In the genomic region with DNA sequence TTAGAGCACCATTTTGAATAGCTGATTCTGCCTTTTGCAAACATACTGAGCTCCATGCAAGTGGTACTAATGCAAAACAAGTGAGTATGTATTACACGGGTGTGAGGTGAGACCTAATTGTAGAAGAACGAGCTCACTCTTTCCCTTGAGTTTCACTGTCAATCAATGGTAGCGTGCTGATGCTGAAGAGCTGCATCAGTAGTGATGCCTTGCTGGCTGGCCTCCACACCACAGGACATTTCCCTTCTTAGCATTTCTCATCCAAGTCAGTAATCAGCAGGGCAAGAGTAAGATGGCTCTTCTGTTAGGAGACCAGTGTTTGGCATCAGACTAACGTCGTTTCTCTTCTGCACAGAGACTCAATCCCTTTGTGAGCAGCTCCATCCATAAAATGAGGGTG, we compare ENCODE assay signal across 23 mouse cellular contexts. TPM values are rescaled to one million over a fixed set of nuclear protein-coding genes. Genes with fewer than 3 reads are reported as not detected.
A peak's percentile ranks its signal among the peaks of the same experiment; 100 is the strongest.
DNase-seq lines count a peak whose midpoint lies in the region; ATAC-seq lines count a peak whose summit lies in the region.
"Had no signal": no experiment of that assay in that cellular context is flagged by ENCODE, and none has a peak within 500 bp of the region (broad histone marks: within the 10 kb centered on the region; RNA-seq: fewer than 3 reads in every experiment).

No protein-coding gene starts in this region.

- H3K9ac ChIP-seq in hindbrain, embryonic 13.5 days: no peak overlapping the region
- H3K9ac ChIP-seq in hindbrain, embryonic 11.5 days (ENCODE audit: low read depth, low read length): no peak overlapping the region
- no peak overlapping the region for H3K9ac ChIP-seq in hindbrain, embryonic 16.5 days (ENCODE audit: low read depth, low read length)
- H3K9ac ChIP-seq: lung, embryonic 14.5 days; midbrain, embryonic 12.5 days; neural tube, embryonic 12.5 days had no signal

- H3K4me2 ChIP-seq in hindbrain, embryonic 13.5 days: peak overlapping the region; percentile 40
- no peak overlapping the region for H3K4me2 ChIP-seq in hindbrain, embryonic 11.5 days (replicated peaks; ENCODE audit: low read depth, low read length)
- peak overlapping the region; percentile 35 for H3K4me2 ChIP-seq in hindbrain, embryonic 16.5 days (ENCODE audit: low read length)
- H3K4me2 ChIP-seq: liver, embryonic 11.5 days; lung, embryonic 14.5 days; midbrain, embryonic 12.5 days; neural tube, embryonic 12.5 days had no signal

- peaks cover 4% of the 10 kb centered on the region for H3K27me3 ChIP-seq in hindbrain, embryonic 13.5 days
- no peaks in the 10 kb centered on the region for H3K27me3 ChIP-seq in hindbrain, embryonic 11.5 days (ENCODE audit: control insufficient read depth, insufficient read depth, low read length)
- no peaks in the 10 kb centered on the region; the same call in 1 of the 2 replicates for H3K27me3 ChIP-seq in hindbrain, embryonic 16.5 days (replicated peaks; ENCODE audit: control insufficient read depth, insufficient read depth, low read length)

- no peaks in the 10 kb centered on the region for H3K36me3 ChIP-seq in hindbrain, embryonic 13.5 days
- no peaks in the 10 kb centered on the region for H3K36me3 ChIP-seq in hindbrain, embryonic 11.5 days (ENCODE audit: control insufficient read depth, insufficient read depth, low read length)
- H3K36me3 ChIP-seq in hindbrain, embryonic 16.5 days (ENCODE audit: control insufficient read depth, insufficient read depth, low read length): no peaks in the 10 kb centered on the region
- H3K36me3 ChIP-seq: midbrain, embryonic 12.5 days; neural tube, embryonic 12.5 days had no signal

- DNase-seq in cerebellum, postnatal 10 days: peak; percentile 49 to 53
- DNase-seq in cerebellum, adult 8-10 months: no peak
- DNase-seq in hindbrain, embryonic 11.5 days (ENCODE audit: low spot score): no peak
- peak; percentile 33 for DNase-seq in 3T3-L1 (ENCODE audit: low read depth, low spot score)
- no peak for DNase-seq in adrenal gland, adult 2 months
- DNase-seq in cerebellum, postnatal 25 days: no peak
- DNase-seq: adrenal gland, postnatal 14 days; embryo, embryonic 11 days; gastrocnemius, postnatal 25 days; heart, postnatal 10 days; kidney, adult 8-10 months; kidney, postnatal 4 days; lung, postnatal 4 days; thymus, postnatal 25 days had no signal

- H3K9me3 ChIP-seq in hindbrain, embryonic 13.5 days: no peaks in the 10 kb centered on the region
- H3K9me3 ChIP-seq in hindbrain, embryonic 11.5 days (ENCODE audit: control insufficient read depth, low read length): no peaks in the 10 kb centered on the region
- no peaks in the 10 kb centered on the region for H3K9me3 ChIP-seq in hindbrain, embryonic 16.5 days (ENCODE audit: control insufficient read depth, low read length)
- H3K9me3 ChIP-seq: heart, embryonic 10.5 days; limb, embryonic 10.5 days; midbrain, embryonic 12.5 days; neural tube, embryonic 12.5 days had no signal

- H3K27ac ChIP-seq in hindbrain, embryonic 13.5 days: peak overlapping the region; percentile 60; the same call in 1 of the 2 replicates
- no peak overlapping the region for H3K27ac ChIP-seq in hindbrain, embryonic 11.5 days (ENCODE audit: low read depth, low read length)
- peak overlapping the region; percentile 63 for H3K27ac ChIP-seq in hindbrain, embryonic 16.5 days (ENCODE audit: low read depth, low read length)
- H3K27ac ChIP-seq: heart, embryonic 10.5 days; limb, embryonic 10.5 days; midbrain, embryonic 12.5 days; neural tube, embryonic 12.5 days had no signal

- peaks cover 11% of the 10 kb centered on the region for H3K4me1 ChIP-seq in hindbrain, embryonic 13.5 days (replicated peaks)
- H3K4me1 ChIP-seq in hindbrain, embryonic 11.5 days (replicated peaks; ENCODE audit: control insufficient read depth, insufficient read depth, low read length): no peaks in the 10 kb centered on the region
- H3K4me1 ChIP-seq in hindbrain, embryonic 16.5 days (ENCODE audit: control insufficient read depth, insufficient read depth, low read depth, low read length): peaks cover 6% of the 10 kb centered on the region
- H3K4me1 ChIP-seq: neural tube, embryonic 12.5 days had no signal

- no peak for ATAC-seq in hindbrain, embryonic 13.5 days (ENCODE audit: low FRiP score)
- no peak for ATAC-seq in hindbrain, embryonic 11.5 days (ENCODE audit: low FRiP score)
- ATAC-seq in hindbrain, embryonic 16.5 days: 0 out of 2 replicates have a peak, but pooled peaks have one; percentile 15
- ATAC-seq: inflammation-experienced regulatory T-cells, adult 6 months had no signal

- peak overlapping the region; percentile 19 for H3K4me3 ChIP-seq in hindbrain, embryonic 13.5 days
- H3K4me3 ChIP-seq in hindbrain, embryonic 11.5 days (ENCODE audit: low read depth, low read length): no peak overlapping the region
- H3K4me3 ChIP-seq in hindbrain, embryonic 16.5 days (ENCODE audit: low read length): peak overlapping the region; percentile 8; the same call in 1 of the 2 replicates
- H3K4me3 ChIP-seq: heart, embryonic 10.5 days; limb, embryonic 10.5 days; midbrain, embryonic 12.5 days; neural tube, embryonic 12.5 days had no signal

- 69% methylated on average over 5 of the region's 5 CpGs for WGBS in hindbrain, embryonic 13.5 days
- 87% methylated on average over 5 of the region's 5 CpGs for WGBS in hindbrain, embryonic 11.5 days
- WGBS in hindbrain, embryonic 16.5 days: 59% methylated on average over 5 of the region's 5 CpGs

RNA-seq across cellular contexts. Expression of gene Slc1a3, which starts 4.0 kb away (rescaled TPM):
- 161 and 176 TPM in 2 replicates for polyA plus RNA-seq in hindbrain, embryonic 13.5 days (2015; fragmentation: Nextera tagmentation; extraction: Ambion mirVana)
- 41.8 and 50.2 TPM in 2 replicates for polyA plus RNA-seq in hindbrain, embryonic 11.5 days (2014; fragmentation: Nextera tagmentation; extraction: Ambion mirVana)
- polyA plus RNA-seq in hindbrain, embryonic 16.5 days (2015; fragmentation: Nextera tagmentation; extraction: Ambion mirVana): 256 and 264 TPM in 2 replicates
- 10 to 100 TPM; 30.1 to 79.0 TPM for total RNA-seq in adrenal gland, adult 2 months (2021)
- 14.0 and 32.0 TPM in 2 replicates for polyA plus RNA-seq in adrenal gland, adult 2 months (2012; rRNA removed)

Comparison
In these comparisons a context has a peak if more than half of its experiments do, and no peak if none do; other contexts are left out.
1. DNase-seq: peak in cerebellum, postnatal 10 days (2 of 2) and 3T3-L1 (single experiment); none in cerebellum, adult 8-10 months (single experiment), hindbrain, embryonic 11.5 days (single experiment), adrenal gland, adult 2 months (single experiment) and cerebellum, postnatal 25 days (0 of 2).